Mouse (Mus musculus) neutrophil, adult 5-6 weeks (primary cell): ENCODE results near the gene Optc. TPM values are rescaled to one million over a fixed set of nuclear protein-coding genes. Genes with fewer than 3 reads are reported as not detected.

Source experiments
- ATAC-seq: fragments of 151-379, 151-347 bp; 2 replicates; pipeline ENCODE4 v1.8.0; 2017; ENCODE audit warnings: mild to moderate bottlenecking, moderate TSS enrichment; ENCODE audit not compliant: insufficient number of reproducible peaks, poor library complexity, low FRiP score, severe bottlenecking; ENCODE audit errors: extremely low read depth
- total RNA-seq: library from RNA; stranded (forward); fragments of 200-1000 nt; gene quantifications from 2 replicates; pipeline ENCODE4 v1.2.3, GENCODE M21; 2017

The Optc gene
- total RNA-seq, 1 experiment from 2014 or later, result not detected

GRCm38 (mm10) chr1:133921304-133921751 is 13.5 kb upstream of the Optc start, which contains the start of gene Prelp:
Prelp (minus strand) TSS chr1:133921414.
- no peak for ATAC-seq

- ATAC-seq, result no peak
Measured at GRCm38 (mm10) chr1:133920876-133921275, 13.1 kb upstream of the Optc start.

GRCm38 (mm10) chr1:133920401-133920800 is 12.6 kb upstream of the Optc start:
- no peak for ATAC-seq

- no peak for ATAC-seq
Measured at GRCm38 (mm10) chr1:133918088-133918470, 10.3 kb upstream of the Optc start.

GRCm38 (mm10) chr1:133917456-133918087 is 9.8 kb upstream of the Optc start:
- no peak for ATAC-seq

- ATAC-seq, result no peak
Measured at GRCm38 (mm10) chr1:133915723-133916355, 8.0 kb upstream of the Optc start.

GRCm38 (mm10) chr1:133915115-133915514 is 7.3 kb upstream of the Optc start:
- ATAC-seq, result no peak

- no peak for ATAC-seq
Measured at GRCm38 (mm10) chr1:133913018-133913417, 5.2 kb upstream of the Optc start.

- no peak for ATAC-seq
Measured at GRCm38 (mm10) chr1:133911456-133911855, 3.7 kb upstream of the Optc start.

- ATAC-seq, result no peak
Measured at GRCm38 (mm10) chr1:133911008-133911407, 3.2 kb upstream of the Optc start.

GRCm38 (mm10) chr1:133910108-133910507 is 2.3 kb upstream of the Optc start:
- no peak for ATAC-seq

GRCm38 (mm10) chr1:133908659-133909575 is 1.1 kb upstream of the Optc start:
- ATAC-seq, result no peak

GRCm38 (mm10) chr1:133906420-133906819 is 1.4 kb downstream of the Optc start:
- no peak for ATAC-seq

GRCm38 (mm10) chr1:133900825-133901224 is 7.0 kb downstream of the Optc start:
- ATAC-seq, result no peak

- no peak for ATAC-seq
Measured at GRCm38 (mm10) chr1:133899043-133899542, 8.7 kb downstream of the Optc start.

GRCm38 (mm10) chr1:133897293-133897692 is 10.5 kb downstream of the Optc start:
- ATAC-seq, result no peak

GRCm38 (mm10) chr1:133891489-133891888 is 16.3 kb downstream of the Optc start:
- ATAC-seq, result no peak

- ATAC-seq, result no peak
Measured at GRCm38 (mm10) chr1:133889949-133890598, 17.7 kb downstream of the Optc start.
